Mouse (Mus musculus) monocyte, adult 2 months (primary cell): Measurements from ENCODE around the gene Gtpbp10.

Experiments used
- DNase-seq, 2 experiments: peaks; one replicate each; pipeline ENCODE4 v3.0.0; 2022; ENCODE audit warnings: low spot score in 2 of 2, low read depth in 1 of 2

The Gtpbp10 gene

DNA sequence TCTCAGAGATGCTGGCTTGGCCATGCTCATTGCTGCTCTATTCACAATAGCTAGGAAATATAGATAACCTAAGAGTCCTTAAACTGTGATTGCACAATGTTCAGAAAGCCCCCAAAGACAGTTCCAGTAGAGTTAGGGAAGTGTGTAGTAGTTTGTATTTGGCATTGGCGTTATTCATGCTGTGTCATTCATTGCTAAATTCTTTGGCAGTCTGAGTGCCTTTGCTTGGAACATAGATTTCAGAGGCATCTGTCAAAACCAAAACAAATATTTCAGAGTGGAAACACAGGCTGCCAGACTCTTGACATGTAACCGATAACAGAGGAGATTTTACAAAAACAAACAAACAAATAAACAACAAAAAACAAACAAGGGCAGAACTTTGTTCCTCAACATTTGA is 57.8 kb downstream of the Gtpbp10 start:
- no peak for DNase-seq

DNA sequence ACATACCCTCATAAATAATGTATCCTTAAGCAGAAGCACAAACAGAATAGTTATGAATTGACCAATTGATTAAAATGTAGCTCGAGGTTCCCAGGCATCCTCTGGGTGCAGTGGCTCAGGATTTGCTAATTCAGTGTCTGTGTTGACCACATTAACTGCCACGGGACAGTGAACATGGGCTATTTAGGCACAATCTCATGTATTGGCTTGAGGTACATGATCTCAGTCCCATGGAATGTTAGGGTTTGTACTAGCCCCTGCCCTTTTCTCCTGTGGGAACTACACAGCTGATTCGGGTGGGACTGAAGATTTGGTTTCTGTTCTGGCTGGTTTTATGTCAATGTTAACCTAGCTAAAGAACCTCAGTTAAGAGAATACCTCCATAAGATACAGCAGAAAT is 62.9 kb downstream of the Gtpbp10 start:
- no peak for DNase-seq

DNA sequence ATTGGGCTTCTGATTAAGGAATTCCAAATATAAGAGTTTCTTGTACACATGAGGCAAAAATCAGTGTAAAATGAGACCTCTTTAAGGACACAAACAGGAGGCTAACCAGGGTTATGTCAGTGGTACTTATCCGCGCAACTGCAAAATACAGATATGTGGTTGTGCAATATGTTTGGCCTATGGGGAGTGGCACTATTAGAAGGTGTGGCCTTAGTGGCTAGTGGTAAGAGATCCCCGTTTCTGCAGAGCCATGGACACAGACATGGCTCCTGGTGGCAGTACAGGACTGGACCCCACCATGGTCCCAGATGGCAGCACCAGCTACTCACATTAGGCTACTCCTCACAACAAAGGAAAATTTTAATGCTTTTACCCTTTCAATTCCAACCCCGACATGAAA is 64.3 kb downstream of the Gtpbp10 start:
- DNase-seq: no peak

DNA sequence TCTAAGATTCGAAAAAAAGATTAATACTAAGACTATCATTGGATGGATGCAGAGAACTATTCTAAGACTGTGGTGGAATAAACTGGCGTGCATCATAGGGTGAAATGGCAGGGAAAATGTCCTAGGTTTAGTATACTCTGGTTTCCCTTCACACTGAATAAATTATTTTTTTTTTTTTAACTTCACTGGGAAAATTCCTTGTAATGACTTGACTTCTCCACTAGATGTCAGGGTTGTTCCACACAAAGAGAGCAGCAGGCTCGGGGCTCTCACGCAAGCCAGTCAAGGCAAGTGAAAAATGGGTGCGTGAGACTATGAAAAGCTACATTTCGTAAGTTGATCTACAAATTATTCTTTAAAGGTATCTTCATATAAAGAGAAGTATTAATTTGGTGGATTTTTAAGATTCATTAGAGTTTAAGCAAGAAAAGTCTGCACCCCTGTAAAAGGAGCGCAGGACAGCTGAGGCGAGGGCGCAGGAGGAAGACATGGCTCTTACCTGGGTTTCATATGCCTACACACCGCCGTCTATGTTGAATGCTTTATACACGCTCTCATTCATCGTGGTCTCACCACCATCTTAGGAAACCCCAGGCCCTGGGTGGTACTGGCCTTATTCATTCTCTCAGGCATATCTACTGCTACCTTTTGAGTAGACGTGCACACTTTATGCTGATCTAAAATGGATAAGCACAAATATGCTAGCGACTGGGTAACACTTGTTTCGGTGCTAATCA is 64.9 kb downstream of the Gtpbp10 start:
- DNase-seq: no peak

DNA sequence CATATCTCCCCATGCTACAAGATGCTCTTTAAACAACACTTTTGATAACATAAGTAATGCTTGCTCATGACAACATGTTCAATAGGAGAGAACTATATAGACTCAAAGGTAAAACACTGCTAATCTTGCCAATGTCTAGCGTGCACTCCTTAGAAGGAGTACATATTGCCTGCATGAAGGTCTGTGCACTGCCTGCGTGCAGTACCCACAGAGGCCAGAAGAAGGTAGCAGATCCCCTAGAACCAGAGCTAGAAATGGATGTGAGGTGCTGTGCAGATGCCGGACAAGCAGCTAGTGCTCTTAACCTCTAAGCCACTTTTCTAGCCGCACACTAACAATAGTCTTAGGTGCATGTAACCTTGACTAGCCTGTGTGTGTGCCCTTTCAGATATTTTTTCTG is 67.2 kb downstream of the Gtpbp10 start:
- DNase-seq: no peak
